Mouse (Mus musculus): ENCODE results near the gene Gucd1. TPM values are rescaled to one million over a fixed set of nuclear protein-coding genes. Genes with fewer than 3 reads are reported as not detected.
"Not testable (repeated sequence)": the region's sequence is repeated elsewhere in the genome, so short reads cannot be mapped to it uniquely, and the experiment has no call there.

Gene Gucd1
- 25.0 and 25.1 TPM in 2 replicates for polyA plus RNA-seq (2016; fragmentation: Nextera tagmentation; extraction: Ambion mirVana)

GRCm38 (mm10) chr10:75517758-75518143 is at the start of gene Gucd1:
Gene Gucd1 (minus strand): TSS chr10:75517972.
- Histone ChIP-seq H3K4me3 (peak within 1 kb of the TSS; percentile 79), H3K27ac (peak within 1 kb of the TSS; percentile 82; the same call in 1 of the 2 replicates), H3K9me3 (no peaks in the 10 kb centered on the region), H3K4me2 (replicated peaks) (peak within 1 kb of the TSS; percentile 77), H3K36me3 (peaks cover 28% of the 10 kb centered on the region), H3K27me3 (replicated peaks) (no peaks in the 10 kb centered on the region), H3K9ac (peak within 1 kb of the TSS; percentile 83), H3K4me1 (peaks cover 26% of the 10 kb centered on the region)
- peak; percentile 94 for ATAC-seq (ENCODE audit: low FRiP score, low read depth)
- under 1% methylated on average over 20 of the region's 20 CpGs for WGBS

GRCm38 (mm10) chr10:75566765-75567164 is 49.0 kb upstream of the Gucd1 start:
- H3K27ac ChIP-seq; H3K36me3 ChIP-seq; H3K9ac ChIP-seq; H3K4me1 ChIP-seq; H3K4me2 ChIP-seq (replicated peaks); H3K9me3 ChIP-seq; H3K4me3 ChIP-seq; ATAC-seq (ENCODE audit: low FRiP score, low read depth): not testable (repeated sequence)
- H3K27me3 ChIP-seq (replicated peaks) = peaks cover 25% of the 10 kb centered on the region; the same call in 1 of the 2 replicates
- WGBS = 84% methylated on average over 2 of the region's 2 CpGs

GRCm38 (mm10) chr10:75566321-75566720 is 48.5 kb upstream of the Gucd1 start:
- no peaks in the 10 kb centered on the region for H3K9me3 ChIP-seq
- H3K36me3 ChIP-seq = no peaks in the 10 kb centered on the region
- no peak overlapping the region for H3K4me3 ChIP-seq
- 83% methylated on average over 5 of the region's 5 CpGs for WGBS
- ATAC-seq (ENCODE audit: low FRiP score, low read depth) = no peak
- H3K9ac ChIP-seq = no peak overlapping the region
- no peaks in the 10 kb centered on the region for H3K4me1 ChIP-seq
- H3K27me3 ChIP-seq (replicated peaks) = peaks cover 29% of the 10 kb centered on the region; the same call in 1 of the 2 replicates
- no peak overlapping the region for H3K4me2 ChIP-seq (replicated peaks)
- no peak overlapping the region for H3K27ac ChIP-seq

GRCm38 (mm10) chr10:75565906-75566305 is 48.1 kb upstream of the Gucd1 start:
- Histone ChIP-seq H3K27me3 (replicated peaks) (peaks cover 32% of the 10 kb centered on the region; the same call in 1 of the 2 replicates), H3K27ac (no peak overlapping the region), H3K4me3 (no peak overlapping the region), H3K9me3 (no peaks in the 10 kb centered on the region), H3K4me2 (replicated peaks) (no peak overlapping the region), H3K4me1 (no peaks in the 10 kb centered on the region), H3K9ac (no peak overlapping the region), H3K36me3 (no peaks in the 10 kb centered on the region)
- ATAC-seq (ENCODE audit: low FRiP score, low read depth) = no peak
- 79% methylated on average over 7 of the region's 7 CpGs for WGBS

- Histone ChIP-seq H3K27me3 (replicated peaks) (peaks cover 37% of the 10 kb centered on the region), H3K9ac (no peak overlapping the region), H3K4me3 (no peak overlapping the region), H3K4me2 (replicated peaks) (no peak overlapping the region), H3K27ac (no peak overlapping the region), H3K4me1 (0 out of 2 replicates have a peak, but pooled peaks cover 4% of the 10 kb centered on the region), H3K36me3 (no peaks in the 10 kb centered on the region), H3K9me3 (no peaks in the 10 kb centered on the region)
- WGBS = 74% methylated on average over 6 of the region's 6 CpGs
- ATAC-seq (ENCODE audit: low FRiP score, low read depth) = no peak
Observed at GRCm38 (mm10) chr10:75565436-75565835, 47.7 kb upstream of the Gucd1 start.

- Histone ChIP-seq H3K9ac (no peak overlapping the region), H3K27me3 (replicated peaks) (peaks cover 42% of the 10 kb centered on the region), H3K4me3 (no peak overlapping the region), H3K4me2 (replicated peaks) (no peak overlapping the region), H3K27ac (no peak overlapping the region), H3K36me3 (no peaks in the 10 kb centered on the region), H3K4me1 (peaks cover 10% of the 10 kb centered on the region; the same call in 1 of the 2 replicates), H3K9me3 (no peaks in the 10 kb centered on the region)
- ATAC-seq (ENCODE audit: low FRiP score, low read depth) = no peak
- 88% methylated on average over 12 of the region's 12 CpGs for WGBS
Observed at GRCm38 (mm10) chr10:75564687-75565265, 47.0 kb upstream of the Gucd1 start.

- 85% methylated on average over 8 of the region's 8 CpGs for WGBS
- Histone ChIP-seq H3K4me1 (peaks cover 28% of the 10 kb centered on the region), H3K9ac (no peak overlapping the region), H3K27ac (no peak overlapping the region), H3K27me3 (replicated peaks) (peaks cover 39% of the 10 kb centered on the region), H3K4me3 (no peak overlapping the region), H3K9me3 (no peaks in the 10 kb centered on the region), H3K4me2 (replicated peaks) (no peak overlapping the region), H3K36me3 (no peaks in the 10 kb centered on the region)
- no peak for ATAC-seq (ENCODE audit: low FRiP score, low read depth)
Observed at GRCm38 (mm10) chr10:75562596-75562995, 44.8 kb upstream of the Gucd1 start.

- peak within 1 kb of the TSS; percentile 85 for H3K9ac ChIP-seq
- H3K36me3 ChIP-seq = peaks cover 4% of the 10 kb centered on the region; the same call in 1 of the 2 replicates
- 57% methylated on average over 10 of the region's 10 CpGs for WGBS
- H3K9me3 ChIP-seq = no peaks in the 10 kb centered on the region
- peaks cover 39% of the 10 kb centered on the region for H3K27me3 ChIP-seq (replicated peaks)
- H3K4me1 ChIP-seq = peaks cover 42% of the 10 kb centered on the region
- H3K4me2 ChIP-seq (replicated peaks) = peak within 1 kb of the TSS; percentile 96
- H3K27ac ChIP-seq = no peak within 1 kb of the TSS
- no peak for ATAC-seq (ENCODE audit: low FRiP score, low read depth)
- H3K4me3 ChIP-seq = peak within 1 kb of the TSS; percentile 61
Observed at GRCm38 (mm10) chr10:75561071-75561654, 43.4 kb upstream of the Gucd1 start, which contains the start of gene Ggt1. Gene Ggt1 (plus strand): TSS chr10:75561604.

- Histone ChIP-seq H3K4me1 (peaks cover 49% of the 10 kb centered on the region), H3K9me3 (no peaks in the 10 kb centered on the region), H3K27ac (no peak overlapping the region), H3K4me3 (peak overlapping the region; percentile 61), H3K36me3 (peaks cover 10% of the 10 kb centered on the region; the same call in 1 of the 2 replicates), H3K9ac (peak overlapping the region; percentile 85), H3K27me3 (replicated peaks) (peaks cover 39% of the 10 kb centered on the region), H3K4me2 (replicated peaks) (peak overlapping the region; percentile 96)
- WGBS = 11% methylated on average over 6 of the region's 6 CpGs
- peak; percentile 8; the same call in 1 of the 2 replicates for ATAC-seq (ENCODE audit: low FRiP score, low read depth)
Observed at GRCm38 (mm10) chr10:75560549-75560899, 42.8 kb upstream of the Gucd1 start.

GRCm38 (mm10) chr10:75559676-75560548 is 42.1 kb upstream of the Gucd1 start, which contains the start of gene Lrrc75b:
Gene Lrrc75b (minus strand): TSS chr10:75560330.
- WGBS = 1% methylated on average over 75 of the region's 75 CpGs
- H3K4me2 ChIP-seq (replicated peaks) = peak within 1 kb of the TSS; percentile 96
- H3K36me3 ChIP-seq = peaks cover 12% of the 10 kb centered on the region; the same call in 1 of the 2 replicates
- H3K27me3 ChIP-seq (replicated peaks) = peaks cover 39% of the 10 kb centered on the region
- peak within 1 kb of the TSS; percentile 85 for H3K9ac ChIP-seq
- ATAC-seq (ENCODE audit: low FRiP score, low read depth) = peak; percentile 46
- peaks cover 51% of the 10 kb centered on the region for H3K4me1 ChIP-seq
- peak within 1 kb of the TSS; percentile 82 for H3K27ac ChIP-seq
- no peaks in the 10 kb centered on the region for H3K9me3 ChIP-seq
- peak within 1 kb of the TSS; percentile 61 for H3K4me3 ChIP-seq

- peak overlapping the region; percentile 96 for H3K4me2 ChIP-seq (replicated peaks)
- peak overlapping the region; percentile 82 for H3K27ac ChIP-seq
- peak overlapping the region; percentile 61 for H3K4me3 ChIP-seq
- no peaks in the 10 kb centered on the region for H3K9me3 ChIP-seq
- H3K36me3 ChIP-seq = peaks cover 12% of the 10 kb centered on the region; the same call in 1 of the 2 replicates
- H3K9ac ChIP-seq = peak overlapping the region; percentile 85
- peaks cover 36% of the 10 kb centered on the region for H3K27me3 ChIP-seq (replicated peaks)
- 3% methylated on average over 14 of the region's 14 CpGs for WGBS
- H3K4me1 ChIP-seq = peaks cover 51% of the 10 kb centered on the region
- ATAC-seq (ENCODE audit: low FRiP score, low read depth) = peak; percentile 15
Observed at GRCm38 (mm10) chr10:75559041-75559675, 41.4 kb upstream of the Gucd1 start.

Data from neural tube, embryonic 12.5 days (tissue).